Mouse (Mus musculus) liver, postnatal 0 days (tissue): ENCODE data around the gene Npm1. TPM values are rescaled to one million over a fixed set of nuclear protein-coding genes. Genes with fewer than 3 reads are reported as not detected.

Source experiments
- ATAC-seq: fragments of 200-750 bp; cut with Nextera tagmentation; 2 replicates; pipeline ENCODE4 v1.8.0; 2017; ENCODE audit warnings: mild to moderate bottlenecking, moderate library complexity
- DNase-seq: peaks from one replicate; pipeline ENCODE4 v3.0.0-alpha.2; 2016
- H3K27ac ChIP-seq: fragments of 300-500 bp; sonication (generic); 2 replicates; pipeline ENCODE4 v1.5.1; 2014; ENCODE audit warnings: antibody characterized with exemption, moderate library complexity, mild to moderate bottlenecking, low read depth
- H3K27me3 ChIP-seq: fragments of 300-500 bp; sonication (generic); 2 replicates; pipeline ENCODE4 v1.6.1; 2014; ENCODE audit warnings: low read length, control low read depth, mixed read lengths; ENCODE audit not compliant: insufficient read depth
- H3K36me3 ChIP-seq: fragments of 300-500 bp; sonication (generic); replicated peaks from 2 replicates; pipeline ENCODE4 v1.6.1; 2014; ENCODE audit warnings: mild to moderate bottlenecking, control low read depth, low read length, moderate library complexity, mixed read lengths; ENCODE audit not compliant: insufficient read depth
- H3K4me1 ChIP-seq: fragments of 300-500 bp; sonication (generic); 2 replicates; pipeline ENCODE4 v1.6.1; 2014; ENCODE audit warnings: antibody characterized with exemption, mild to moderate bottlenecking, control low read depth; ENCODE audit not compliant: insufficient read depth
- H3K4me2 ChIP-seq: fragments of 300-500 bp; sonication (generic); 2 replicates; pipeline ENCODE4 v1.6.1; 2014; ENCODE audit warnings: low read depth, mild to moderate bottlenecking, low read length, moderate library complexity, mixed read lengths
- H3K4me3 ChIP-seq: fragments of 300-500 bp; sonication (generic); 2 replicates; pipeline ENCODE4 v1.5.1; 2014; ENCODE audit warnings: low read depth, low read length
- H3K9ac ChIP-seq: fragments of 300-500 bp; sonication (generic); replicated peaks from 2 replicates; pipeline ENCODE4 v1.6.1; 2014; ENCODE audit warnings: mild to moderate bottlenecking, moderate library complexity
- H3K9me3 ChIP-seq: fragments of 300-500 bp; sonication (generic); 2 replicates; pipeline ENCODE4 v1.6.1; 2016; ENCODE audit warnings: mild to moderate bottlenecking, control low read depth, low read length, mixed read lengths
- CTCF ChIP-seq: sonication (generic); IDR thresholded peaks from 2 replicates; pipeline ENCODE4 v1.5.1; 2016; ENCODE audit warnings: antibody characterized with exemption, low read depth
- EP300 ChIP-seq: IDR thresholded peaks from 2 replicates; pipeline ENCODE4 v1.6.1; 2016; ENCODE audit warnings: antibody characterized with exemption, low read depth, mild to moderate bottlenecking
- WGBS: fragments of 180-500 bp; shearing (Covaris S2); extraction: QIAGEN DNeasy Blood & Tissue Kit; methylation state at CpG from one replicate; pipeline ENCODE4 v1.1.7; 2014; ENCODE audit not compliant: insufficient replicate concordance; 5-methylcytosine and 5-hydroxymethylcytosine counted together
- polyA plus RNA-seq: library from polyadenylated mRNA; unstranded; fragments of >200 nt; fragmentation: Nextera tagmentation; extraction: Ambion mirVana; gene quantifications from 2 replicates; pipeline ENCODE4 v1.2.1, GENCODE M21; 2015

Npm1 gene
- polyA plus RNA-seq, 1 experiment from 2014 or later = 321 TPM

GRCm38 (mm10) chr11:33198351-33199116 lies 35.5 kb upstream of the Npm1 start:
- H3K9ac ChIP-seq = no peak overlapping the region
- H3K36me3 ChIP-seq = no peaks in the 10 kb centered on the region
- DNase-seq (no peak), ATAC-seq (no peak)
- H3K9me3 ChIP-seq = no peaks in the 10 kb centered on the region
- TF ChIP-seq CTCF (no peak), EP300 (no peak)
- no peak overlapping the region for H3K4me3 ChIP-seq
- peaks cover 96% of the 10 kb centered on the region for H3K27me3 ChIP-seq
- H3K27ac ChIP-seq = no peak overlapping the region
- H3K4me2 ChIP-seq = no peak overlapping the region
- WGBS = 19% methylated on average over 22 of the region's 22 CpGs
- peaks cover 10% of the 10 kb centered on the region for H3K4me1 ChIP-seq

- H3K4me3 ChIP-seq = no peak overlapping the region
- 16% methylated on average over 15 of the region's 15 CpGs for WGBS
- H3K27ac ChIP-seq = no peak overlapping the region
- H3K9ac ChIP-seq = no peak overlapping the region
- H3K27me3 ChIP-seq = peaks cover 96% of the 10 kb centered on the region
- no peak for ATAC-seq
- H3K4me2 ChIP-seq = no peak overlapping the region
- TF ChIP-seq CTCF = no peak
- no peak for TF ChIP-seq EP300
- no peaks in the 10 kb centered on the region for H3K36me3 ChIP-seq
- DNase-seq = no peak
- peaks cover 7% of the 10 kb centered on the region for H3K4me1 ChIP-seq
- H3K9me3 ChIP-seq = no peaks in the 10 kb centered on the region
Measured at GRCm38 (mm10) chr11:33197673-33198072, 34.7 kb upstream of the Npm1 start.

- whole genome bisulfite sequencing = 28% methylated on average over 13 of the region's 13 CpGs
- H3K4me3 ChIP-seq = no peak overlapping the region
- TF ChIP-seq CTCF = no peak
- no peak for TF ChIP-seq EP300
- H3K4me2 ChIP-seq = no peak overlapping the region
- no peak overlapping the region for H3K27ac ChIP-seq
- DNase-seq (no peak), ATAC-seq (no peak)
- no peaks in the 10 kb centered on the region for H3K9me3 ChIP-seq
- H3K36me3 ChIP-seq = no peaks in the 10 kb centered on the region
- H3K9ac ChIP-seq = no peak overlapping the region
- peaks cover 93% of the 10 kb centered on the region for H3K27me3 ChIP-seq
- peaks cover 7% of the 10 kb centered on the region for H3K4me1 ChIP-seq
Measured at GRCm38 (mm10) chr11:33197133-33197514, 34.1 kb upstream of the Npm1 start.

- H3K9ac ChIP-seq = no peak overlapping the region
Measured at GRCm38 (mm10) chr11:33196447-33197132, 33.6 kb upstream of the Npm1 start.

GRCm38 (mm10) chr11:33195531-33196446 lies 32.8 kb upstream of the Npm1 start:
- no peak for ATAC-seq
- WGBS = 6% methylated on average over 25 of the region's 25 CpGs
- no peak overlapping the region for H3K4me2 ChIP-seq
- no peaks in the 10 kb centered on the region for H3K36me3 ChIP-seq
- H3K27me3 ChIP-seq = peaks cover 85% of the 10 kb centered on the region
- H3K4me3 ChIP-seq = no peak overlapping the region
- H3K9me3 ChIP-seq = no peaks in the 10 kb centered on the region
- TF ChIP-seq EP300 (no peak), CTCF (no peak)
- H3K9ac ChIP-seq = no peak overlapping the region
- H3K4me1 ChIP-seq = peaks cover under 1% of the 10 kb centered on the region
- no peak overlapping the region for H3K27ac ChIP-seq
- no peak for DNase-seq

More at GRCm38 (mm10) chr11:33196447-33197132, 33.6 kb upstream of the Npm1 start:
- no peaks in the 10 kb centered on the region for H3K36me3 ChIP-seq
- H3K9me3 ChIP-seq = no peaks in the 10 kb centered on the region
- H3K27ac ChIP-seq = no peak overlapping the region
- peaks cover 90% of the 10 kb centered on the region for H3K27me3 ChIP-seq
- no peak overlapping the region for H3K4me3 ChIP-seq
- WGBS = 9% methylated on average over 24 of the region's 24 CpGs
- no peak for ATAC-seq
- TF ChIP-seq CTCF (no peak), EP300 (no peak)
- no peak for DNase-seq
- H3K4me2 ChIP-seq = no peak overlapping the region
- H3K4me1 ChIP-seq = peaks cover 7% of the 10 kb centered on the region

- no peak overlapping the region for H3K9ac ChIP-seq
- no peaks in the 10 kb centered on the region for H3K4me1 ChIP-seq
- DNase-seq (no peak), ATAC-seq (no peak)
- no peak overlapping the region for H3K4me2 ChIP-seq
- H3K27me3 ChIP-seq = peaks cover 78% of the 10 kb centered on the region
- 28% methylated on average over 7 of the region's 7 CpGs for WGBS
- no peaks in the 10 kb centered on the region for H3K36me3 ChIP-seq
- TF ChIP-seq EP300 = no peak
- TF ChIP-seq CTCF = no peak
- H3K27ac ChIP-seq = no peak overlapping the region
- no peak overlapping the region for H3K4me3 ChIP-seq
- H3K9me3 ChIP-seq = no peaks in the 10 kb centered on the region
Measured at GRCm38 (mm10) chr11:33195061-33195460, 32.1 kb upstream of the Npm1 start.
